Mouse (Mus musculus) cerebellum, adult 2 months (tissue): Measurements from ENCODE around the gene Bicdl2. TPM values are rescaled to one million over a fixed set of nuclear protein-coding genes. Genes with fewer than 3 reads are reported as not detected.

ENCODE experiments used
- DNase-seq, 2 experiments: peaks; one replicate each; pipeline ENCODE4 v3.0.0; 2021
- H3K27ac ChIP-seq: fragments of 200-500 bp; 2 replicates; pipeline ENCODE4 v1.5.1; 2012; ENCODE audit warnings: low read length, control low read depth, inconsistent platforms; ENCODE audit not compliant: insufficient read depth
- H3K27me3 ChIP-seq: fragments of 200-500 bp; 2 replicates; pipeline ENCODE4 v1.6.1; 2012; ENCODE audit warnings: inconsistent platforms, mild to moderate bottlenecking, low read length, moderate library complexity; ENCODE audit not compliant: control insufficient read depth, insufficient read depth
- H3K4me1 ChIP-seq: fragments of 200-500 bp; 2 replicates; pipeline ENCODE4 v1.6.1; 2011; ENCODE audit warnings: low read length; ENCODE audit not compliant: control insufficient read depth, insufficient read depth
- H3K4me3 ChIP-seq: fragments of 200-500 bp; replicated peaks from 2 replicates; pipeline ENCODE3; 2011; ENCODE audit warnings: mild to moderate bottlenecking, low read depth, low read length, control low read depth; ENCODE audit not compliant: insufficient read depth
- CTCF ChIP-seq: fragments of 200-500 bp; IDR thresholded peaks from 2 replicates; pipeline ENCODE4 v1.5.1; 2011; ENCODE audit warnings: low read depth, mild to moderate bottlenecking, control low read depth, low read length, moderate library complexity, borderline replicate concordance; ENCODE audit not compliant: insufficient read depth
- POLR2A ChIP-seq: fragments of 200-500 bp; IDR thresholded peaks from 2 replicates; pipeline ENCODE4 v1.6.1; 2011; ENCODE audit warnings: low read length, control low read depth, borderline replicate concordance; ENCODE audit not compliant: insufficient read depth
- WGBS: fragments of 180-500 bp; shearing (Covaris S2); methylation state at CpG from one replicate; pipeline ENCODE4 v1.1.7; 2018; 5-methylcytosine and 5-hydroxymethylcytosine counted together
- polyA plus RNA-seq: library from polyadenylated mRNA; depleted of rRNA; stranded (reverse); fragments of >200 nt; gene quantifications from 2 replicates; pipeline ENCODE4 v1.2.3, GENCODE M21; 2012; rRNA removed

Bicdl2 gene
- not detected in 2 replicates for polyA plus RNA-seq

GRCm38 (mm10) chr17:23660117-23660875 is at the start of gene Bicdl2:
TSS of gene Bicdl2 (plus strand) at chr17:23660506.
- Histone ChIP-seq H3K4me1 (peaks cover 4% of the 10 kb centered on the region; the same call in 1 of the 2 replicates), H3K27me3 (no peaks in the 10 kb centered on the region; the same call in 1 of the 2 replicates), H3K27ac (no peak within 1 kb of the TSS), H3K4me3 (peak within 1 kb of the TSS; percentile 47)
- DNase-seq, result peak; percentile 47 to 58
- 7% methylated on average over 27 of the region's 27 CpGs for WGBS
- TF ChIP-seq CTCF (peak; percentile 70; the same call in 1 of the 2 replicates), POLR2A (no peak)

- no peak overlapping the region for H3K4me3 ChIP-seq
- H3K4me1 ChIP-seq, result no peaks in the 10 kb centered on the region
- no peaks in the 10 kb centered on the region for H3K27me3 ChIP-seq
- TF ChIP-seq CTCF, result no peak
- no peak for TF ChIP-seq POLR2A
- H3K27ac ChIP-seq, result no peak overlapping the region
- no peak for DNase-seq
- WGBS, result 66% methylated on average over 9 of the region's 9 CpGs
These were observed 43.2 kb upstream of the Bicdl2 start for GRCm38 (mm10) chr17:23617087-23617486.

- Histone ChIP-seq H3K4me3 (no peak overlapping the region), H3K27me3 (no peaks in the 10 kb centered on the region), H3K4me1 (no peaks in the 10 kb centered on the region), H3K27ac (no peak overlapping the region)
- WGBS, result 74% methylated on average over 7 of the region's 7 CpGs
- no peak for TF ChIP-seq CTCF
- TF ChIP-seq POLR2A, result no peak
- DNase-seq, result no peak
These were observed 40.0 kb upstream of the Bicdl2 start for GRCm38 (mm10) chr17:23620351-23620750.

- Histone ChIP-seq H3K27me3 (no peaks in the 10 kb centered on the region), H3K4me1 (no peaks in the 10 kb centered on the region), H3K27ac (no peak overlapping the region), H3K4me3 (no peak overlapping the region)
- no peak for TF ChIP-seq CTCF
- 38% methylated on average over 7 of the region's 7 CpGs for WGBS
- no peak for DNase-seq
These were observed 32.5 kb upstream of the Bicdl2 start for GRCm38 (mm10) chr17:23627813-23628212.

GRCm38 (mm10) chr17:23630195-23631020 is 29.9 kb upstream of the Bicdl2 start:
- 13% methylated on average over 22 of the region's 22 CpGs for WGBS
- H3K27ac ChIP-seq, result no peak overlapping the region
- no peak overlapping the region for H3K4me3 ChIP-seq
- H3K4me1 ChIP-seq, result no peaks in the 10 kb centered on the region
- no peak for TF ChIP-seq POLR2A
- peak; percentile 86 for TF ChIP-seq CTCF
- peak; percentile 65 to 78 for DNase-seq
- no peaks in the 10 kb centered on the region for H3K27me3 ChIP-seq

- Histone ChIP-seq H3K4me3 (no peak overlapping the region), H3K27me3 (no peaks in the 10 kb centered on the region), H3K27ac (no peak overlapping the region), H3K4me1 (no peaks in the 10 kb centered on the region)
- TF ChIP-seq CTCF (no peak), POLR2A (no peak)
- no peak for DNase-seq
- WGBS, result 49% methylated on average over 8 of the region's 8 CpGs
These were observed 29.1 kb upstream of the Bicdl2 start for GRCm38 (mm10) chr17:23631241-23631640.

- Histone ChIP-seq H3K4me1 (no peaks in the 10 kb centered on the region), H3K27ac (no peak within 1 kb of the TSS), H3K4me3 (no peak within 1 kb of the TSS), H3K27me3 (no peaks in the 10 kb centered on the region; the same call in 1 of the 2 replicates)
- DNase-seq, result no peak
- TF ChIP-seq CTCF (no peak), POLR2A (no peak)
- 2% methylated on average over 58 of the region's 58 CpGs for WGBS
These were observed 15.5 kb upstream of the Bicdl2 start, which contains the start of gene Mmp25 for GRCm38 (mm10) chr17:23644613-23645495. TSS of gene Mmp25 (minus strand) at chr17:23645277.
